Mouse (Mus musculus) cerebellum, postnatal 14 days (tissue): ENCODE measurements at regions not wholly inside any gene's neighbourhood (a gene's known extent, or its start where the extent isn't known, plus 50 kb on each side); places are given as distances from the start of the nearest gene placed in this dataset.

Experiments
- DNase-seq, 2 experiments: peaks; one replicate each; pipeline ENCODE4 v3.0.0; 2021; ENCODE audit warnings: mixed read lengths in 2 of 2

DNA sequence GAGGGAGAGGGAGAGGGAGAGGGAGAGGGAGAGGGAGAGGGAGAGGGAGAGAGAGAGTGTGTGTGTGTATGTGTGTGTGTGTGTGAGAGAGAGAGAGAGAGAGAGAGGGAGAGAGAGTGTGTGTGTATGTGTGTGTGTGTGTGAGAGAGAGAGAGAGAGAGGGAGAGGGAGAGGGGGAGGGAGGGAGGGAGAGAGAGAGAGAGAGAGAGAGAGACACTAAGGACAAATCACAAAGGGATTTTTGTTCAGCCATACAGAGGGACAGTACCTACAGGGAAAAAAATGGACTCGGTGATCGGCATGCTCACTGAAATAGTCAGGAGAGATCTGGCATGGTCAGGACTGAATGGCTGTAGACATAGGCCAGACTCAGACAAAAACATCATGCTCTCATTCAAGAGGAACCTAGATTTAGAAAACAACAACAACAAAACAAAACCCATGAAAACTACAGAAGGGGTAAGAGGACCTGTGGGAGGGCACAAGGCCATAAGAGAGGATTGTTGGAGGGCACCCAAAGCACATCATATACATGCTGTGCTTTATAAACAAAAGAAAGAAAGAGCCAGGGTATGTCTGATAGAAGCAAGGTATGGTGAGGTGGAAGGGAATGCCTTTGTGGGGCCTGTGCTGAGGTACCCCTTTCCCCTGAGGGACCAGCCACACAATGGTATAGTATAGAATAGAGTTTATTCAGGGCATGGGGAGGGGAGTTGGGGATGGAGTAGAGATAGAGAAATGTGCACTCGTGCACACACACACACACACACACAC lies 127.0 kb upstream of the Med14 start:
- DNase-seq: no peak

DNA sequence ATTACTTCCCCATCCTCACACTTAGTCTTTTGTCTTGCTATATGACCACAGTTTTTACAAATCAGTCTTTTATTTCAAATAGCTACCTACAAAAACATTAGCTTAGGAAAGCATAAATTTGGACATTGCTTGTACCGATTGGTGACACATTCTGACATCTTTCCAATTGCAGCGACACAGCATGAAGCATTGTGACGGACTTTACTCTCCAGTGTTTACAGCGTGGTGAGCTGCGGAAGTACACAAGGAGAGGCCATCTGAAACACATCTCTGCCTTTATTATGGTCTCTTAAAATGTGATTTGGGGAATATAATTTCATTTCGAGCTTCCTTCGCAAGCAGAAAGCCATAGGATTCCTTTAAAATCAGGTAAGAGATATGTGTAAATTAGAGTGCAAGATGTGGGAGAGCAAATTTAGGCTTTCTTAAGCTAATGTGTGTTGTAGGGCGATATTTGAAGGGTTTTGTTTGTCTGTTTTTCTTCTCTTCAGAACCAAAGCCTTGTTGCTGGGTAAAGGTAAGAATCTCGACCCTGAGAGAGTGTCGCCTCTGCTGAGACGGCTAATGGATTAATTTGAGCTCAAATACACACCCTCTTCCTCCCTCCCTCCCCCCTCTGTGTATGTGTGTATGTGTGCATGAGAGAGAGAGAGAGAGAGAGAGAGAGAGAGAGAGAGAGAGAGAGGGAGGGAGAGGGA lies 126.3 kb upstream of the Med14 start:
- DNase-seq: no peak

DNA sequence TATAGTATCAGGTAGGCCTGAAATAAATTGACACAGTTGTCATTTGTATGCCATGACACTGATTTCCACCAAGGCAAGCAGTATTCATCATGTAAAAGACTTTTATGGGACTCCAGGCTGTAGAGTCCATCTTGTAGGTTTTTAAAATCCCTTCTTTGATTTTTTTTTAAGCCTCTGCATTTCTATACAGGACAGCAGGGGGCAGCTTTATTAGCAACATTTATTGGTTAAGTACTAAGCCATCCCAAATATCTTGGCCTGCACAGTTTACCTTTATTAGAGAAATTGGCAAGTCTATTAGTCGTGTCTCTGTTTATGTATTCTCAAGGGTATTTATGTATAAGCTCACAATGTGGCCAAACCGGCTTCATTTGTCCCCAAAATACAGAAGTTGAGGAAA lies 125.6 kb upstream of the Med14 start:
- DNase-seq: no peak

DNA sequence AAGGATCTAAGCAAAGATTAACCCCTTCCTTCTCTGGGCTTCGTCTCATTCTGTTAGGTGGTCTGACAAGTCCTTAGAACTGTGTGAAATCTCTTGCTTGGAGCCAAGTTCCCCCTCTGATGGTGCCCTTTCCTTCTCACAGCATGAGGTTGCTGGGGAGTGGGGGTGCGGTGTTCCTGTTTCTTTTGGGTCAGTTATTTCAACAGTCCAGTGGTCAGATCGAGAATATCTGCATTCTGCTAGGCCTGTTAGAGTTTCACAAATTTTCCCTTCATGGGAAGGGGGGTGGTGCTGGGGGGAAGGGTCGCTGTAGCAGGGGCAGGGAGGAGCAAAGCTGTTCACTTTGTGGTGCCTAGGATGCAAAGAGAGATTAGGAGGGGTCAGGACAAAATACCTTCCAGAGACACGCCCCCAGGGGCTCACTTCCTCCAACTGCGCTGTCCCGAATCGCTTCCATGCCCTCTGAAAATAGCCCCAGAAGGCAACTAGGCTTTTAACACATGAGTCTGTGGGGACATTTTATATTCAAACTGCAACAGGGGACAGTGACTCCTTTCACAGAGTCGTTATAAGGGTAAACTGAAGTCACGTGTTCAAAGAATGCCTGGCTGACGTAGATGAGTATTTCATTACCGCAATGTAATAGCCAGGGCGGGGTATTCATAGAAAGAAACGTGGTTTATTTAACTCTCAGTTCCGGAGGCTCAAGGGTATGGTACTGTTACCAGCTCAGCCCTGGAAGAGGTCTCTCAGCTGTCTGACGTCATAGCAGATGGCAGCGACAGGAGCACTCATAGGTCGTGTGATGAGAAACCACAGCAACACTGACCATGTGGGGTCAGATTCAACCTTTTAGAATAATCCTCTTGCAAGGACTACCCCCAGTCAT lies 124.5 kb upstream of the Med14 start:
- no peak for DNase-seq

GRCm38 (mm10) chrX:12879233-12879632 lies 117.4 kb upstream of the Med14 start:
- DNase-seq: no peak

DNA sequence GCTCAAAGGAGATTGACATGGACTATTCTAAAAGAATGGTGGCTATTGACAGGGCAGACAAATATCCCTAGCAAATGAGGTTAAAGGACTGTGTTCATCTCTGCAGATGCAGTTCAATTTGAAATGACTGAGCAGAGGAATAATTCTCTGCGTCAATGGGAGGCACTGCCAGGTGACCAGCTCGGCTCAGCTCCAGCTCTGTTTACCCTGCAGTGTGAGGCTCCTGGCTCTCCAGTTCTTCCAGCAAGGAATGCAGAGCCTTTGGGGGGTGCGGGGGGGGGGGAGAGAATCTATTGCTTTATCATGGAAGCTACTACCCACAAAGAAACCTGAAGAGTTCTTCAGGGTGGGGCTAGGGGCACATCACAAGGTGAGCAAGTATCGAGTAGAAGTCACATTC lies 115.6 kb upstream of the Med14 start:
- DNase-seq: peak in 1 of 2 experiments; percentile 71

DNA sequence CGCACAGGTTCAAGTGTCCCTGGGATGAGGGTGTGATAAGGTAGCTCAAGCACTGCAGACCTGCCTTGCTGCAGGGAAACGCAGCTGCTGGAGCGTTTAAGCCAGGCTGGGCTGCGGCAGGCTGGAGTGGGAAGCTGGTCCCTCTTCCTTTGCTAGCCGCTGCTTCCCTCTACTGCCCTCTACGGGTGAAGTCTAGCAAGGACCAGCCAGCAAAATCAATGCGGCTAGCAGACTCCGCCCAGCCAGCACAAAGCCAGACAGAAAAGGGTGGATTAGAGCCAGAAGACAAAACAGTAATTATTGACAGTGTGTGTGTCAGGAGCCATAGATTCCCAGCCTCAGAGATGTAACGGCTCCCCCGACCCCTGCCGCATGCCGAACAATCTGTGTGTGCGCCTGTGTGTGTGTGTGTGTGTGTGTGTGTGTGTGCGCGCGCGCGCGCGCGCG lies 111.8 kb upstream of the Med14 start:
- DNase-seq: peak; percentile 86 to 87

GRCm38 (mm10) chrX:12873230-12873629 lies 111.4 kb upstream of the Med14 start:
- DNase-seq: no peak

- DNase-seq: no peak
Measured at GRCm38 (mm10) chrX:12866885-12867498, 105.1 kb upstream of the Med14 start.

- no peak for DNase-seq
Measured at GRCm38 (mm10) chrX:12866176-12866575, 104.3 kb upstream of the Med14 start.

GRCm38 (mm10) chrX:12860168-12860567 lies 98.3 kb upstream of the Med14 start:
- no peak for DNase-seq

DNA sequence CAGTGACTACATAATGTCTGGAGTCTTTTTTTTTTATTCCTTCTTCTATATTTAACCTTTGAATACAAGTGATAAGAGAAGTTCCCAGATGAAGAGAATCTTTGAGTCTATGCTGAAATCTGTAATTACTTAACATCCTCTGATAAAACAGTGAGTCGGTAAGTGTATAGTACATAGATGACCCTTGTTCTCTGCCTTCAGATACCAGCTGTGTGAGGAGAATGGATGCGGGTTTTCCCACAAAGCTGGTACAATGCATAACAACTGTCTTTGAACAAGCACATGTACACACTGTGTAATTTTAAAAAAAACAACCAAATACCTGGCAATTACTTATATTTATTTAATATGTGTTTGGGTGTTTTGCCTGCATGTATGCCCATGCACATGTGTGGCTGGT lies 96.9 kb upstream of the Med14 start:
- DNase-seq: no peak

- DNase-seq: peak; percentile 11 to 18
Measured at GRCm38 (mm10) chrX:12857881-12858755, 96.2 kb upstream of the Med14 start.

DNA sequence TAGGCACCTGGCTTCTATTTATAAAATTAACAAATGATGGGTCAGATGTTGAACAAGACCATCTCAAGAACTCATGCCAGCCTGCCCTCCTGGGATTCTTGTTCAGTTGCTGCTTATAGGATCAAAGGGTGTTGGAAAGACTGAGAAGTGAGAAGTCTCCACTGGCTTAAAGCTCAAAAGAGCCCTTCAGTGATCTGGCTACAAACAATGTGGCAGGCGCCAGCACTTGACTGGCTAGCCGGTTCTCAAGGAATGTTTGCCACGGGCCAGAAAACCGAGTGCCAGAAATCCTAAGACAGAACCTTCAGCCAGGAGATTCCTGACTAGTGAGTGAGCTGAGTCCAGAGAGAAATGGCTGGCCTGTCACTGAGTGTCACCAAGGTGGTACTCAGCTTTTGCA lies 93.6 kb upstream of the Med14 start:
- DNase-seq: peak; percentile 23 to 26

DNA sequence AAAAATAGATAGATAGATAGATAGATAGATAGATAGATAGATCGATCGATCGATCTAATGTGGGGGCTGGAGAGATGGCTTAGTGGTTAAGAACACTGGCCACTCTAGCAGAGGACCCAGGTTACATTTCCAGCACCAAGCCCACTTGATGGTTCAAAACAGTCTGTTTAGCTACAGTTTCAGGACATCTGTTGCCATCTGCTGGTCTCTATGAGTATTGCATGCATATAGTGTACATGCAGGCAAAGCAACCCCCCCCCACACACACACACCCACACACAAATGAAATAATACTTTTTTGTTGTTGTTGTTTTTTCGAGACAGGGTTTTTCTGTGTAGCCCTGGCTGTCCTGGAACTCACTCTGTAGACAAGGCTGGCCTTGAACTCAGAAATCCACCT lies 89.8 kb upstream of the Med14 start:
- DNase-seq: peak; percentile 26 to 41

DNA sequence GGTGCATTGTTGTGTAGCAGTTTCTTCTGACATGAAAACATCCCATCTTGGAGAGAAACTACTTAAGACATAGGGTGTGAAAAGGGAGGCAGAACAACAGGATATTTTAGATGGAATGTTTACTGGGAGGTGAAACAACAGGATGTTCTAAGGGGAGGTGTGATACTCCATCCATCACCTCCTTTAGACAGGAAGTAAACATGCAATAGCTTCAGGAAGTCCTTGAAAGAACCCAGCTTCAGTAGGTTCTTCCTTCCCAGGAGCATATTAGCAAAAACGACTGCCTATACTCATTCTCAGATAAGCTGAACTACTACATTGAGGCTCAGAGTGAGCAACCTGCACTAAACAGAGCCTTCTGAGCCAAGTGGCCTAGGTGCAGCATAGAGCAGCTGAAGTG lies 82.6 kb upstream of the Med14 start:
- DNase-seq: no peak

DNA sequence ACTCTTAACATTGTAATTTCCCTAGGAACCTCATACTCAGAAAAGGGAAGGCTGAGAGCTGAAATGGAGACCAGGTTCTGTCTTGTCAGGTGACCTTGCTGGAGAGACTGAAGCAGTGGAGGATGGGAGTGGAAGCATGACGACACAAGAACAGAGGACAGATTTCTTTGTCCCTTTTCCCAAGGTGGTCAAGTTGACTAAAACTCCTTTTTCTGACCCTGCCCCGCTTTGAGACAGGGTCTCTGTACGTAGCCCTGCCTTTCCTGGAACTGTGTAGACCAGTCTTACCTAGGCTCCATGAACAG lies 79.1 kb upstream of the Med14 start:
- DNase-seq: peak in 1 of 2 experiments; percentile 8

GRCm38 (mm10) chrX:12840160-12841020 lies 78.5 kb upstream of the Med14 start:
- peak; percentile 92 to 97 for DNase-seq

GRCm38 (mm10) chrX:12839406-12840159 lies 77.7 kb upstream of the Med14 start:
- peak; percentile 69 to 72 for DNase-seq

DNA sequence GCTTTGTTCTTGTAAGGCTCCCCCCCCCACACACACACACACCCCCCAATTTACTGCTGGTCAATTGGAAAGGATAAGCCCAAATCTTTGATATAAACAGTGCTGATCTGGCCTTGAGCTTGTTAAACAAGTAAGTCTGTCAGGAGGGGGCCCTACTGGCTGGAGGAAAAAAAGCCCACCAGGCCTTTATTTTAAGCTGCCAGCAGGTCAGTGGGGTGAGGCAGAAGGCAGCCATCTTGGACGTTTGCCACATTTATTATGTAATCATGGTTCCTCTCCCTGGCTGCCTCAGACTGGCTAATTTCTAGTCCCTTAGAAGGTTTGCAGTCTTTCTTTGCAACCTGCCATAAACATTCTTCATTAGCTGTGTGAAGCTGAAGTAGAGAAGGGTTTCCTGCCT lies 75.9 kb upstream of the Med14 start:
- peak; percentile 32 to 52 for DNase-seq
